Mouse (Mus musculus): Measurements from ENCODE around the gene Tex9.
"Not testable (repeated sequence)": the region's sequence is repeated elsewhere in the genome, so short reads cannot be mapped to it uniquely, and the experiment has no call there.

Tex9 gene

DNA sequence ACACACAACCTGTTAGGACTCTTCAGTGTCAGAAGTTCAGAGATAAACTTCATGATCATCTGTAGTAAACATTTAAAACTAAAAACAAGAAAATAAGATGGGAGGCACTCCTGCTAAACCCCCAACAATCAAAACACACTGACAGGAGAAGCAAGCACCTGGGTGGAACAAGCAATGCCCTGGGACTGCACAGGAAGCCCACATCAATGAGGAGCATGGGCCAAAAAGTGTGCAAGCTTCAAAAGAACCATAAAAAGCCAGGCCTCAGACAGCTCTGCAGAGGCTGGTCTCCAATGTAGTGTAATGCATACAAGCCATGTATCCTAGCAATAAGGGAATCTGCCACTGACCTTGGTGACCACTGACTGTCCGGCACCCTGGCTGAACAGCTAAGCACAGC lies 12.7 kb downstream of the Tex9 start:
- no peak for DNase-seq (ENCODE audit: low spot score)

GRCm38 (mm10) chr9:72477306-72477705 lies 14.7 kb downstream of the Tex9 start:
- DNase-seq (ENCODE audit: low spot score): no peak

DNA sequence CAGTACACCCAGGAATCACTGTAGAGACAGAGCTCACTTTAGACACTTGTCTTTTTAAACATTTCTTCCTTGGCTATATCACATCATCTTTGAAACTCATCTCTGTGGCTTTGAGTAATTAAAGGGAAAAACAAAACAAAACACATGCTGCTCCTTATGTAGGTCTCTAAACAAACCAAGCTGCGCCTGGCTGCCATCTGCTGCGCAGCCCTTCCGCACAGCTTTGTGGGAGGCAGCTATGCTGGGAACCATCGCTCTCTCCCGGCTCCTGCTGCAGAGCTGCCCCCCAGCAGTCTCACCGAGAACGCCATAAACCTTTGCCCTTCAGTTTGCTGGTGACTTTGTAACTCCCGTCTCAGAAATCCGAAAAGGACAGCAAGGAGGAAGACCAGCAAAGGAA lies 16.5 kb downstream of the Tex9 start:
- no peak for DNase-seq (ENCODE audit: low spot score)

DNA sequence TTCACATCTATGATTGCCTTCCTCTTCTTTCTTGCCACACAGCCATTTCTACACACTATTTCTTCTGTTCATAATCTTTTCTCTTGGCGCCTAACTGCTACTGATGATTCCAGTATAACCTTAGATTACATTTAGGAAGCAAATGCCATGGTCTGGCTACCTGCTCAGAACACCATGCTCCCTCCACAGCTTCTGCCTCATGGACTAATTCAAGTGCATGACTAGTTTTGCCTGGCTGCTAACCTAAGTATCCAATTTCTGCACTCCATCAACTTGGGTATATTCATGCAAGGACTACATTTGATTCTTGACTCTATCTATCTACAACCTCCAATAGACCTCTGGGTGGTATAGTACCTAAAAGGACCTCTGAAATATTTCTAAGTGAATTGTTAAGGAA lies 22.2 kb downstream of the Tex9 start:
- DNase-seq (ENCODE audit: low spot score): no peak

GRCm38 (mm10) chr9:72468616-72469015 lies 23.4 kb downstream of the Tex9 start:
- no peak for DNase-seq (ENCODE audit: low spot score)

GRCm38 (mm10) chr9:72467551-72468407 lies 24.2 kb downstream of the Tex9 start:
- DNase-seq (ENCODE audit: low spot score): no peak

GRCm38 (mm10) chr9:72465754-72466181 lies 26.2 kb downstream of the Tex9 start:
- DNase-seq (ENCODE audit: low spot score): no peak

DNA sequence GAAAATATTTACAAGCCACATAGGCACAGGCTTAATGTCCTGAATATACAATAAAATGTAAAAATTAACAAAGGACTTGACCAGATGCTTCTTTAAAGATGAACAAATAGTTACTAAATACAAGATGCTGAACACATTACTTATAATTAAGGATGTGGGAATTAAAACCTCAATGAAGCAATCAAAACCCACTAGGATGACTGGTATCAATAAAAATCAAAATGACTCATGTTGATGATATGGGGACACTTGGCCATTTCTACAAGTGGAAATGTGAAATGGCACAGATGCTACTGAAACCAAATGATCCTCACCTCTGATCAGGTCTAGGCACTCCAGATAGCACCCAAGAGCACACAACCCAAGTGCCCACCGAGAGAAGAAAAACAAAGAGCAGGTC lies 27.2 kb downstream of the Tex9 start:
- no peak for DNase-seq (ENCODE audit: low spot score)

GRCm38 (mm10) chr9:72462427-72462826 lies 29.6 kb downstream of the Tex9 start:
- DNase-seq (ENCODE audit: low spot score): no peak

- no peak for DNase-seq (ENCODE audit: low spot score)
Measured at GRCm38 (mm10) chr9:72460767-72461166, 31.2 kb downstream of the Tex9 start.

DNA sequence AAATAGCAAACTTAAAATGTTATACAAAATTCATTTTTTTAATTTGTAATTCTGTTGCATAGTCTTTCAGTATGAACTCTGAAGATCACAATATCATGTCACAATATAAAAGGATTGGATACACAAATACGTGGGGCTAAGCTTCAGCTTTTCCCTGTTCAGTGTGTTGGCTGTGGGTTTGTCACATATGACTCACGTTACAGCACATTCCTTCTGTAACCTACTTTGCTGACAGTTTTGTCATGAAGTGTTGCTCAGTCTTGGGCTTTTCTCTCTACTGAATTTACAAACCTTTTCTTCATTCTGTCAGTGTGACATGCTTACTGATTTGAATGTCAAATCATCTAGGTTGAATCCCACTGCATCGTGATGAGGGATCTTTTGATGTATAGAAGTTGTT lies 32.3 kb downstream of the Tex9 start:
- DNase-seq (ENCODE audit: low spot score): no peak

GRCm38 (mm10) chr9:72458233-72458632 lies 33.8 kb downstream of the Tex9 start:
- DNase-seq (ENCODE audit: low spot score): peak; percentile 79

GRCm38 (mm10) chr9:72456374-72456773 lies 35.6 kb downstream of the Tex9 start:
- no peak for DNase-seq (ENCODE audit: low spot score)

DNA sequence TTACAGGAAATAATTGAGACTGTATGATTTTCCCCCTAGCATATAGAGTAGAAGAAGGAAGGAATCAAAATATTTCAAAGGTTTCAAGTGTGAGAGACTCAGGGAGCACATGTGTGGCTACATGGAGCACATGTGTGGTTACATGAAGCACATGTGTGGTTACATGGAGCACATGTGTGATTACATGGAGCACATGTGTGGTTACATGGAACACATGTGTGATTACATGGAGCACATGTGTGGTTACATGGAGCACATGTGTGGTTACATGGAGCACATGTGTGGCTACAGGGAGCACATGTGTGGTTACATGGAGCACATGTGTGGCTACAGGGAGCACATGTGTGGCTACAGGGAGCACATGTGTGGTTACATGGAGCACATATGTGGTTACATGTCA lies 37.7 kb downstream of the Tex9 start:
- not testable (repeated sequence) for DNase-seq (ENCODE audit: low spot score)

- DNase-seq (ENCODE audit: low spot score): no peak
Measured at GRCm38 (mm10) chr9:72451111-72451510, 40.9 kb downstream of the Tex9 start.

DNA sequence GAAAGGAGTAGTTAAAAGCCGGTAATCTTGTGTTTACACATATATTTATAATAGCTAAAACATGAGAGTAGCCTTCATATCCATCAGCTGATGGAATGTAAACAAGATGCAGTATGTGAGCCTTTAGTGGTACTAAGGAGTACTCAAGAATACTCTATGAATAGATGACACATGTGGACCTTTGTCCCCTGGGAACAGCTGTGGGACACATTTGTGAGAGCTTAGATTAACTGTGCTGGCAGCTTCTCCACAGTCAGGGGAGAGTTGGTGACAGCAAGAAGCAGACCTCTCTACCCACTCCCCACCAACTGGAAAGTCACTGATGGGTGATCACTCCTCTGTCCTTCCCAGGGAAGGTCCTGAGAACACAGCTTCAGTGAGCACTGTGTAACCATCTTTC lies 41.6 kb downstream of the Tex9 start:
- DNase-seq (ENCODE audit: low spot score): no peak

GRCm38 (mm10) chr9:72449841-72450240 lies 42.2 kb downstream of the Tex9 start:
- DNase-seq (ENCODE audit: low spot score): no peak

- no peak for DNase-seq (ENCODE audit: low spot score)
Measured at GRCm38 (mm10) chr9:72449367-72449766, 42.6 kb downstream of the Tex9 start.

GRCm38 (mm10) chr9:72448026-72448425 lies 44.0 kb downstream of the Tex9 start:
- peak; percentile 32 for DNase-seq (ENCODE audit: low spot score)

GRCm38 (mm10) chr9:72441927-72442715 lies 49.9 kb downstream of the Tex9 start:
- DNase-seq (ENCODE audit: low spot score): no peak

GRCm38 (mm10) chr9:72440948-72441926 lies 50.8 kb downstream of the Tex9 start:
- DNase-seq (ENCODE audit: low spot score): no peak

GRCm38 (mm10) chr9:72440358-72440757 lies 51.7 kb downstream of the Tex9 start:
- DNase-seq (ENCODE audit: low spot score): no peak

Measured in adipocyte (in vitro differentiated cells).